Mouse (Mus musculus) layer of hippocampus, adult 2 months (tissue): ENCODE data around the gene Gramd4. TPM values are rescaled to one million over a fixed set of nuclear protein-coding genes. Genes with fewer than 3 reads are reported as not detected.
"Not testable (repeated sequence)": the region's sequence is repeated elsewhere in the genome, so short reads cannot be mapped to it uniquely, and the experiment has no call there.

Experiments used
- DNase-seq, 2 experiments: peaks; one replicate each; pipeline ENCODE4 v3.0.0; 2022; ENCODE audit warnings: low spot score in 2 of 2
- H3K27ac ChIP-seq: fragments of 200-600 bp; 2 replicates; pipeline ENCODE4 v1.8.1; 2022
- H3K4me3 ChIP-seq: fragments of 200-600 bp; 2 replicates; pipeline ENCODE4 v1.8.1; 2022; ENCODE audit warnings: mild to moderate bottlenecking
- CTCF ChIP-seq: fragments of 200-600 bp; conservative IDR thresholded peaks from 2 replicates; pipeline ENCODE4 v1.8.1; 2022; ENCODE audit warnings: antibody characterized with exemption, mild to moderate bottlenecking, moderate library complexity
- total RNA-seq, 2 experiments: library from RNA; stranded (reverse); gene quantifications; 2 replicates each; pipeline ENCODE4 v1.2.3; 2021

Gramd4 gene
- total RNA-seq, 2 experiments from 2014 or later, result 24.8 to 28.7 TPM

DNA sequence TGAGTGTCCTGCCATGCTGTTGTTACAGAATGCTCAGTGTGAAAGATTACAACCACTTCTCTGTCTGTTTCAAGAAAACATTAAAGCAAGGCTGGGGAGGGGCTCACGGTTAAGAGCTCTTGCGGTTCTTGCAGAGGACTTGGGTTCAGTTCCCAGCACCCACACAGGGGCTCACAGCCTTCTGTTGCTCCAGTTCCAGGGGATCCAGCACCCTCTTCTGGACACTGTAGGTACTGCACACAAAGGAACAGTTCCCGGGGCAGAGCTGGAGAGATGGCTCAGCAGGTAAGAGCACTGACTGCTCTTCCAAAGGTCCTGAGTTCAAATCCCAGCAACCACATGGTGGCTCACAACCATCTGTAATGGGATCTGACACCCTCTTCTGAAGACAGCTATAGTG, 104.3 kb downstream of the Gramd4 start:
- not testable (repeated sequence) for H3K27ac ChIP-seq, H3K4me3 ChIP-seq, DNase-seq
- peak; percentile 68 for TF ChIP-seq CTCF

DNA sequence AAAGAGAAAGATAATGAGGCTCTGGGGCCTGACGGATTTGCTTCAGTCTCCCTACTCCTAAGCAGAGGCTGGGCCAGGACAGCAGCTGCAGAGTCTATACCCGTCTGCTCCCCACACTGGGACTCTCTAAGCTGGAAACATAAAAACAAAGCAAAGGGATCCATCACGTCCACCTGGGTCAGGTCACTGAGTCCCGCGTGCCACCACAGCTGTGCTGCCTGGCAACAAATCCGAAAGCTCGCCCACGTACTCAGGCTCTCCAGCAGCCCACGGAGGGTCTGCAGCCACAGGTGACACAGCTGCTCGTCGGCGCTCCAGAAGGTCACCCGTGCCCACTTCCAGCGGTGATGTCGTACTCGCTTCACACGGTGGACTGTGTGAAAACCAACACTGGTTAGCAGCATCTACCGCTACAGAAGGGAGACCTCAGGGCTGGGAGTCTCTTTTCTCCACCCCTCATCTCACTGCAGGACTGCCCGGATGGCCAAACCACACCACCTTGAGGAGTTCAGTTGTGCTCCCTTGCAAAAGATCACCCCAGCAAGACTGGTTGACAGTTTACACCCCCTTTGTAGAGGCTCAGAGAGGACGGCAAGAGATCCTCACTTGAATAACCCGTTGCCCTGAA, 107.3 kb downstream of the Gramd4 start:
- Histone ChIP-seq H3K4me3 (no peak overlapping the region), H3K27ac (no peak overlapping the region)
- DNase-seq, result no peak
- TF ChIP-seq CTCF, result no peak

DNA sequence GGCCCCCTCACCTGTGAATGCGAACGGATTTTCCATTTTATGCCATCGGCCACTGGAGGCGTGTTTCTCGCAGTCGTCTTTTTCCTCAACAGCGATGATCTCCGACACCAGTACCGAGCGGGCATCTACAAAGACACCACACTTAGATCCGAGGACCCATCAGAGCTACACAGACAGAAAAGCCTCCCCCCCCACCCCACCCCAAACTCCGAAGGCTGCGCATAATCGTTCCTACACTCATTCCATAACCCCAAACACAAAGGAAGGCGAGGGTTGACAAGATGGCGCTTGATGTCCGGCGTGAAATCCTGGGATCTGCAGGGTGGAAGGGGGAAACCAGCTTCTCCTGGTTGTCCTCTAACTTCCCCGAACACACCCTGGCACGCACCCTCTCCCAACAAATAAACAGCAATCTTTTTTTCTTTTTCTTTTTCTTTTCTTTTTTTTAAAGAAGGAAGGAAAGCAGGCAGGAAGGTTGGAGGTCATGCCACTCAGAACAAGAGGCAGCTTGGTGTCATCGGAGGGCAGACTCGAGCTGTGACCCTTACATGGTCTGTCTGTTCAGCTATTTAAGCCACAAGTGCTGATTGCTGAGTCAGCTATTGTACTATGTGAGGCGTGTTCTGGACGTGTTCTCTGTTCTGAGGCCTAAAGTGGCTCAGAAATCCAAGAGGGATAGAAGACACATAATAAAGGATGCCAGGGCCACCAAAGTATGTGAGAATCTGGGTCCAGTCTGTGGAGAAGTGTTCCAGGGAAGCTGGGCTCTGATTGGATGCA, 108.5 kb downstream of the Gramd4 start:
- no peak for TF ChIP-seq CTCF
- Histone ChIP-seq H3K4me3 (no peak overlapping the region), H3K27ac (no peak overlapping the region)
- DNase-seq, result no peak

DNA sequence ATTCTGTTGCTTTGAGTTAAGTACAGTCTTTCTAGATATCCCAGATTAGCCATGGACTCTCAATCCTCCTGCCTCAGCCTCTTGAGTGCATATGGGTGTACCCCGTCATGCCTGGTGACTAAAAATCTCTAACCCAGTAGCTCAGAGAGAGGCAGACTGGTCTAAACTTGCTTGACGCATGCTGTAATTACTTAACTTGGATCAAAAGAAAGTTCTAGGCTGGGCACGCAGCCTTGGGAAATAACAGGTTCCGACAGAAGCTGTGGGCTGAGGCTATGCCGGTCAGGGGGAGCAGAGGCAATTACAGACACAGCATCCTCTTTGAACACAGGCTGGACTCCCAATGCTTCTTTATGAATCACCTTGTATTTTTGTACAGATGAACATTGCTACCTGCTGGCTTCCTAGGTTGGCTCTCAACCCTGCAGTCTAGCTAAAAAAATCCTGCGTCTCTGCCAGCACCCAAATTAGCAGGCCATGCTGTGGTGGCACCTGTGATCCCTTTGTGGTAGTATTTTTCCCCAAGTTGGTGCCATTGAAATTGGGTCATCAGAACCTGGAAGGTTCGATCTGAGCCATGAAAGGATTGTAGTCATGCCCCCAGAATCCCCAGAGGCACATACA, 109.6 kb downstream of the Gramd4 start:
- peak overlapping the region; percentile 82 for H3K27ac ChIP-seq
- H3K4me3 ChIP-seq, result no peak overlapping the region
- TF ChIP-seq CTCF, result no peak
- DNase-seq, result no peak

DNA sequence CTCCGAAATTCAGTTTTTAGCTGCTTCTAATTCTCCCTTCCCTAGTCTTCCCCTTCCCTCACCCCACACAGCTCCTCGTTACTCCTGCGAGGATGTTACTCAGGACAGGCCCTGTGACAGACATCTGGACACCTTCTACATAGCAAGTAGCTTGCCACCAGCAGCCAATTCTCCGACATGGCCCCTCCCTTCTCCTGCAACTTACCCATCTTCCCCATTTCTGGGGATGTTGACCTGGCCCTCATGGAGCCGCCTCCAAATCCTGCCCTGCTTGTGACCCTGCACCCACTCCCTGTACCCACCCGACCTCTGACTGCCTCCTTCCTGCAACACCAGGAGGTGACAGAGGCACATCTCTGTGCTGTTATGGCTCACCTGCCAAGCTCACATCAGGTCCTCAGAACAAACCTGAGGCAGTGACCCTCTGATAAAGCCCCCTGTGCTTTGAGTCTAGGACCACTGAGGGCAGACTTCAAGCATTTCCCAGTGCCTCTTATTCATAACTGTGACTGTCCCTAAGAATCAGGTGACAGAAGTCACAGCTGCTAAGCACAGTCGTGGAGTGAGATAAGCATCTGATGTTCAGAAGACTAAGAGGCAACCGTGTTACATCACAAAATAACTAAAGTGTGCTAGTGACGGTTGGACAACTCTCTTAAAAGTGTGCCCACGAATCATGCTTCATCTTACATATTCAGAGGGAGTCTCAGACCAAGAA, 110.5 kb downstream of the Gramd4 start:
- TF ChIP-seq CTCF, result no peak
- Histone ChIP-seq H3K27ac (peak overlapping the region; percentile 82), H3K4me3 (no peak overlapping the region)
- no peak for DNase-seq

DNA sequence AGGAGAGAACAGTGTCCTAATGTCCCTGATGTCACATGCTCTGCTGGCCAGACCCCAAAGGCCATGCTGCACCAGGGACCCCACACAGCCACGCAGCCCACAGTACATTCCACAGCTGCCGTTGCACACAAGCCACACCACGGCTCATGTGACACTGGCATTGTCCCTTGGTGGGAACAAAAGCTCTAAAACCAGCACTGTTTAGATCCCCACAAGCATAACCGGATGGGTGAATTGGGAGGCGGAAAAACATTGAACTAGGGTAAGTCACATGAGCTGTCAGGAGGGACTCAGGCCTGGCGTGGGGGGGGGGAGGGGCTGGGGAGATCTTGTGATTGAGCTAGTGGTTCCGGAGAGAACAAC, 111.0 kb downstream of the Gramd4 start:
- no peak overlapping the region for H3K4me3 ChIP-seq
- no peak for TF ChIP-seq CTCF
- DNase-seq, result no peak
- H3K27ac ChIP-seq, result peak overlapping the region; percentile 82

DNA sequence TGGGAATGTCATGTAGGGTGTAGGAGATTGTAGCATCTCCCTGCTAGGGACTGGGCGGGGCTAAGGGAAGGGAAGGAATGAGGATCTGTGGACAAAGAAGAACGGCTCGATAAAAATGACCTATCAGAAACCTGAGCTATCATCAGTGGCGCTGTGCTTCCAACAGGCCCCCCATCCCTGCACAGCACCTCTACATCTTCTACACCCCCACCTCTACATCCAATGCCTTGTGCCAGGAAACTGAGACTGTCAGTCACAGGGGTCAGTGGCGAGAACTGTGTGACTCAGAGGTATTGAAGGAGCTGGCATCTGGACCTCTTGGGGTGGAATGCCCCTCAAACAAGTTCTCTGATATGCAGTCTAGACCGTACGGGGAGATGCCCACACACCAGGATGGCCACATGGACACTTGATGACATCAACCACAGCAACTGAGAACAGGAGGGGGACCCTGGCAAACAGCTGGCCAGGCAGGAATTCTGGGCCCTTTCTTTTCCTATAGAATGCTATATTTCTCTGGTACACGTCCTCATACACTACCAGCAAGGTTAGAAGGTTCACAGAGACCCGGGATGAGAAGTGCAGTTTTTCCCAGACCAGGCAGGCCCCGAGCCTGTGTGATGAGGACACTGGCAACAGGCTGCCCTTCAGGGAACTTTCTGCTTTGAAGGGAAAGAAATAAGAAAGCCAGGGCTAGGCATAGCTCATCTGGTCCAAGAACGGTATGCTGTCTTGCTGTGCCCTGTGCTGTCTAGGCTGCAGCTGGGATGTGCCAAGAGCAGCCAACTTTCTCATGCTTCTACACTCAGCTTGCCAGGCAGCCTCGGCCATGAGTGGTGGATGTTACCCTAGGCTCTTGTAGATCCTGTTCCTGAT, 111.7 kb downstream of the Gramd4 start:
- DNase-seq, result no peak
- H3K4me3 ChIP-seq, result no peak overlapping the region
- TF ChIP-seq CTCF, result no peak
- peak overlapping the region; percentile 82 for H3K27ac ChIP-seq

DNA sequence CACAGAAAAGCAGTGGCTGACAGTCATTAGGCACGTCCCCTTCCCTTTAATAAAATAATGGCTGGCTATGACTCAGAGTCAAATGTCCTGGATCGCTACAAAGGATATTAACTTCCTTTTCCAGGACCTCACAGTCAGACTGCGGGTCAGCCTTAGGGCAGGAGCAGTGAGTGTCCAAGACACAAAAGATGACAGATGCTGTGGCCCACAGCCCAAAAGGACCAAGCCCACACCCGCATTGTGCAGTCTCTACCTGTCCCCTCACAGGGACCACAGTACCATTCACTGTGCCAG, 112.3 kb downstream of the Gramd4 start:
- DNase-seq, result no peak
- no peak for TF ChIP-seq CTCF
- Histone ChIP-seq H3K27ac (peak overlapping the region; percentile 82), H3K4me3 (no peak overlapping the region)

DNA sequence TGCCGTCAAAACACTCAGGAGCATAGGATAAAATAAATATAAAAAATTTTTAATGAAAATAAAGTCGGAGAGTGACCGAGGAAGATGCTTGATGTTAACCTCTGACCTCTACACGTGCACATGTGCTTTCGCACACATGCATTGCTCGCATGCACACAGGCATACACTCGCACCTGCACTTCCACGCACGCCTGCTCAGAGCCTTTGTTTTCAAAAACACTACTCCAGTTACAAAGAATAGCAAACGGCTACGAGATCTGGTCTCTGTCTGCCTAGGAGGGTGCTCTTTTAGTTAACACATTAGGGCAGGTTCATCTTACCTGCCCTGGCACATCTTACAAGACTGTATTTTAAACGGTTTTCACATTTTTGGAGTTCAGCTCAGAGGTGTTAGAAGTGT, 113.8 kb downstream of the Gramd4 start:
- 0 out of 2 replicates have a peak overlapping the region, but pooled peaks have one; percentile 3 for H3K27ac ChIP-seq
- no peak for TF ChIP-seq CTCF
- H3K4me3 ChIP-seq, result no peak overlapping the region
- no peak for DNase-seq

DNA sequence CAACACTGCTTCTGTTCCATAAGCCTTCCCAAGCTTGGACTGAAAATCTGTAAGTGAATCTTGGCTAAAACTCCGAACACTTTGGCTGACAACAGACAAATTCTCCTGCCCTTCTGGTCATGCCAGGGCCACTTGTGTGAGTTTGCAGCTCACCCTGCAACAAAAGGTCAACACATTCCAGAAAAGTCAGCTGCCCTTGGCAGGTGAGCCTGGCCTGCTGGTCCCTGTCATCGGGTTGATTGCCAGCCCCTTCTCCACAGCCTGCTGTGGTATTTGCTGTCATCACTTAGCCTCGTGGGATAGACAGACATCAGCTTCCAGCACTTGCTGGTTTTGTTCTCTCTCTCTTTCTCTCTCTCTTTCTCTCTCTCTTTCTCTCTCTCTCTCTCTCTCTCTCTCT, 114.6 kb downstream of the Gramd4 start:
- TF ChIP-seq CTCF, result no peak
- H3K27ac ChIP-seq, result no peak overlapping the region
- no peak overlapping the region for H3K4me3 ChIP-seq
- no peak for DNase-seq

DNA sequence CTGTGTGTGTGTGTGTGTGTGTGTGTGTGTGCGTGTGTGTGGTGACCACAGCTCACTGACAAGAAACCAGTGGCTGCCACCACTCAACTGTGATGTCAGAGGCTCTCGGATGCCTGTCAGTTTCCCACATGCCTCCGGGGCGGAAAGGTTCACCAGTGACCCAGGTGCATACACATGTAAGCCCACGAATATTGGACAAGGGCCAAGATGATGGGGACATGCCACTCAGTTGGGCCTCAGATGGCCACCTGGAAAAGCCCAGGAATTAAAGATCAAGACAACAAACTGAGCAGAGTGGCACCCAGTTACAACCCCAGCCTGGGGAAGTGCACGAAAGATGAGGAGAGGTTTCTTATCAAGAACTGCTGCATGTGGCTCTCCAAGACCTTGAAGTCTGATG, 115.0 kb downstream of the Gramd4 start:
- no peak for DNase-seq
- no peak for TF ChIP-seq CTCF
- Histone ChIP-seq H3K27ac (peak overlapping the region; percentile 52; the same call in 1 of the 2 replicates), H3K4me3 (no peak overlapping the region)

DNA sequence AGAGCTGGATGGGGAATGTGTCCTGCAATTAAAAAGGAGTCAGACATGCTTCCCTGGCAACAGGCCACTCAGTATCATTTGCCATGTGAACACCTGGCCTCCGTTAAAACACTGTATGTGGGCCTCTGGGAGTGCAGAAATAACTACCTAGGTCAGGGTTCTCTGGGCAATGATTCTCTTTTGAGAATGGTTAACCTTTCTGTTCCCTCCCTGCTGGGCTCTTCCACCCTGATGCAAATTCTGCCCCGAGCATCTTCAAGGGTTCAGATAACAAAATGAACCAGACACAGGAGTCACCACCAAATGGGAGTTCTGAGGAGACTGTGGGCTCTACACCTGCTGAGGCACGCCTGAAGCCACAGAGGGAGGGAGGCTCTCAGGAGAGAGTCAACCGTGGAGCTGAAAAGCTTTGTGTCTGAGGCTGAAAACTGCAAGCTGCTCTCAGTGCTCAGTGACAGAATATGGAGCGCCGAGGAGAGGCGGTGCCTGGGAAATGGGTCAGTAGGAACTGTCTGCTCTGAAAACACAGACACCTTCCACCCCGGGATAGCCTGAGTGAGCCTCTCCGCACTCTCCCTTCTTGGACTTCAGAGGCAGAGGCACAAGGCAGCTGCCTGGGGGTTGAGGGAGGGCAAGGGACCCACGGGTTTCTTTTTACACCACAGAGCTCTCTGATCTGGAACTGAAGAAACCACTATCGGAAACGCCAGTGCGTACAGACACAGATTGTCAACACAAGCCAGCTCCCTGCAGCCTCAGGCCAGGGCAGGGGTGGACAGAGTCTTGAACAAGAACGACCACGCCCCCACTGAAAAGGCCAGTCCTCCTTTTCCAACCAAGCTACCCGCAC, 115.9 kb downstream of the Gramd4 start:
- H3K4me3 ChIP-seq, result no peak overlapping the region
- peak overlapping the region; percentile 52; the same call in 1 of the 2 replicates for H3K27ac ChIP-seq
- no peak for DNase-seq
- TF ChIP-seq CTCF, result no peak
